Mouse (Mus musculus) erythroblast, embryonic 14.5 days (primary cell): ENCODE data around the gene Kctd10. TPM values are rescaled to one million over a fixed set of nuclear protein-coding genes. Genes with fewer than 3 reads are reported as not detected.

Source experiments
- H3K27me3 ChIP-seq: 2 replicates; pipeline ENCODE4 v1.6.1; 2012; ENCODE audit warnings: inconsistent platforms; ENCODE audit not compliant: control insufficient read depth
- H3K36me3 ChIP-seq: 2 replicates; pipeline ENCODE4 v1.6.1; 2012; ENCODE audit warnings: mild to moderate bottlenecking, inconsistent platforms; ENCODE audit not compliant: control insufficient read depth
- H3K4me1 ChIP-seq: 2 replicates; pipeline ENCODE4 v1.6.1; 2012; ENCODE audit warnings: inconsistent platforms; ENCODE audit not compliant: control insufficient read depth
- H3K4me3 ChIP-seq: replicated peaks from 2 replicates; pipeline ENCODE3; 2012; ENCODE audit warnings: moderate library complexity, mild to moderate bottlenecking, inconsistent platforms
- H3K9me3 ChIP-seq: 2 replicates; pipeline ENCODE4 v1.6.1; 2012; ENCODE audit warnings: low read length, inconsistent platforms, mixed read lengths; ENCODE audit not compliant: control insufficient read depth
- GATA1 ChIP-seq: IDR thresholded peaks from 2 replicates; pipeline ENCODE4 v1.6.1; 2012; ENCODE audit warnings: low read length, inconsistent platforms, mixed read lengths
- TAL1 ChIP-seq: IDR thresholded peaks from 3 replicates; pipeline ENCODE4 v1.6.1; 2012; ENCODE audit warnings: low read length, inconsistent platforms, mixed read lengths
- polyA plus RNA-seq: library from polyadenylated mRNA; stranded (reverse); fragments of >175 nt; gene quantifications from 2 replicates; pipeline ENCODE4 v1.2.3, GENCODE M21; 2012

The Kctd10 gene
- polyA plus RNA-seq, 1 experiment: 0.90 TPM

GRCm38 (mm10) chr5:114359586-114359985 lies 20.7 kb downstream of the Kctd10 start:
- no peaks in the 10 kb centered on the region for H3K9me3 ChIP-seq
- no peak overlapping the region for H3K4me3 ChIP-seq
- TF ChIP-seq GATA1 (no peak), TAL1 (no peak)
- H3K27me3 ChIP-seq: no peaks in the 10 kb centered on the region
- peaks cover 24% of the 10 kb centered on the region for H3K36me3 ChIP-seq
- H3K4me1 ChIP-seq: peaks cover 3% of the 10 kb centered on the region; the same call in 1 of the 2 replicates

GRCm38 (mm10) chr5:114358833-114359232 lies 21.5 kb downstream of the Kctd10 start:
- H3K36me3 ChIP-seq: peaks cover 18% of the 10 kb centered on the region
- no peak overlapping the region for H3K4me3 ChIP-seq
- TF ChIP-seq GATA1 (no peak), TAL1 (no peak)
- peaks cover 3% of the 10 kb centered on the region; the same call in 1 of the 2 replicates for H3K4me1 ChIP-seq
- H3K9me3 ChIP-seq: no peaks in the 10 kb centered on the region
- H3K27me3 ChIP-seq: no peaks in the 10 kb centered on the region

GRCm38 (mm10) chr5:114356936-114357751 lies 23.2 kb downstream of the Kctd10 start:
- Histone ChIP-seq H3K36me3 (peaks cover 5% of the 10 kb centered on the region), H3K9me3 (no peaks in the 10 kb centered on the region), H3K4me1 (peaks cover 3% of the 10 kb centered on the region; the same call in 1 of the 2 replicates), H3K4me3 (no peak overlapping the region), H3K27me3 (no peaks in the 10 kb centered on the region)
- no peak for TF ChIP-seq TAL1
- no peak for TF ChIP-seq GATA1

- Histone ChIP-seq H3K27me3 (no peaks in the 10 kb centered on the region), H3K4me3 (no peak overlapping the region), H3K36me3 (peaks cover 3% of the 10 kb centered on the region), H3K4me1 (peaks cover 3% of the 10 kb centered on the region; the same call in 1 of the 2 replicates), H3K9me3 (no peaks in the 10 kb centered on the region)
- TF ChIP-seq GATA1 (no peak), TAL1 (no peak)
Measured at GRCm38 (mm10) chr5:114356250-114356935, 23.9 kb downstream of the Kctd10 start.

GRCm38 (mm10) chr5:114351490-114351889 lies 28.8 kb downstream of the Kctd10 start:
- H3K9me3 ChIP-seq: no peaks in the 10 kb centered on the region
- H3K36me3 ChIP-seq: no peaks in the 10 kb centered on the region
- TF ChIP-seq GATA1 (no peak), TAL1 (no peak)
- no peaks in the 10 kb centered on the region for H3K4me1 ChIP-seq
- no peak overlapping the region for H3K4me3 ChIP-seq
- no peaks in the 10 kb centered on the region for H3K27me3 ChIP-seq

- Histone ChIP-seq H3K4me3 (no peak overlapping the region), H3K36me3 (no peaks in the 10 kb centered on the region), H3K9me3 (no peaks in the 10 kb centered on the region), H3K4me1 (peaks cover 9% of the 10 kb centered on the region), H3K27me3 (no peaks in the 10 kb centered on the region)
- TF ChIP-seq TAL1: no peak
- no peak for TF ChIP-seq GATA1
Measured at GRCm38 (mm10) chr5:114347005-114347404, 33.3 kb downstream of the Kctd10 start.

GRCm38 (mm10) chr5:114345538-114345937 lies 34.8 kb downstream of the Kctd10 start:
- H3K27me3 ChIP-seq: no peaks in the 10 kb centered on the region
- no peak for TF ChIP-seq GATA1
- TF ChIP-seq TAL1: no peak
- H3K4me3 ChIP-seq: no peak overlapping the region
- H3K36me3 ChIP-seq: no peaks in the 10 kb centered on the region
- no peaks in the 10 kb centered on the region for H3K9me3 ChIP-seq
- H3K4me1 ChIP-seq: peaks cover 9% of the 10 kb centered on the region

GRCm38 (mm10) chr5:114343612-114344011 lies 36.7 kb downstream of the Kctd10 start:
- no peak for TF ChIP-seq TAL1
- TF ChIP-seq GATA1: no peak
- no peak overlapping the region for H3K4me3 ChIP-seq
- H3K36me3 ChIP-seq: no peaks in the 10 kb centered on the region
- H3K27me3 ChIP-seq: no peaks in the 10 kb centered on the region
- H3K4me1 ChIP-seq: peaks cover 9% of the 10 kb centered on the region
- no peaks in the 10 kb centered on the region for H3K9me3 ChIP-seq

- H3K4me3 ChIP-seq: no peak overlapping the region
- H3K27me3 ChIP-seq: no peaks in the 10 kb centered on the region
- no peaks in the 10 kb centered on the region for H3K9me3 ChIP-seq
- H3K36me3 ChIP-seq: no peaks in the 10 kb centered on the region
- TF ChIP-seq GATA1 (no peak), TAL1 (no peak)
- peaks cover 9% of the 10 kb centered on the region for H3K4me1 ChIP-seq
Measured at GRCm38 (mm10) chr5:114342996-114343395, 37.3 kb downstream of the Kctd10 start.
